Mouse (Mus musculus) right cerebral cortex, postnatal 36 days (tissue): ENCODE measurements around the gene Sytl2.

Experiments used
- DNase-seq, 2 experiments: peaks; one replicate each; pipeline ENCODE4 v3.0.0; 2022; ENCODE audit warnings: low spot score in 2 of 2, mixed read lengths in 1 of 2

Gene Sytl2

DNA sequence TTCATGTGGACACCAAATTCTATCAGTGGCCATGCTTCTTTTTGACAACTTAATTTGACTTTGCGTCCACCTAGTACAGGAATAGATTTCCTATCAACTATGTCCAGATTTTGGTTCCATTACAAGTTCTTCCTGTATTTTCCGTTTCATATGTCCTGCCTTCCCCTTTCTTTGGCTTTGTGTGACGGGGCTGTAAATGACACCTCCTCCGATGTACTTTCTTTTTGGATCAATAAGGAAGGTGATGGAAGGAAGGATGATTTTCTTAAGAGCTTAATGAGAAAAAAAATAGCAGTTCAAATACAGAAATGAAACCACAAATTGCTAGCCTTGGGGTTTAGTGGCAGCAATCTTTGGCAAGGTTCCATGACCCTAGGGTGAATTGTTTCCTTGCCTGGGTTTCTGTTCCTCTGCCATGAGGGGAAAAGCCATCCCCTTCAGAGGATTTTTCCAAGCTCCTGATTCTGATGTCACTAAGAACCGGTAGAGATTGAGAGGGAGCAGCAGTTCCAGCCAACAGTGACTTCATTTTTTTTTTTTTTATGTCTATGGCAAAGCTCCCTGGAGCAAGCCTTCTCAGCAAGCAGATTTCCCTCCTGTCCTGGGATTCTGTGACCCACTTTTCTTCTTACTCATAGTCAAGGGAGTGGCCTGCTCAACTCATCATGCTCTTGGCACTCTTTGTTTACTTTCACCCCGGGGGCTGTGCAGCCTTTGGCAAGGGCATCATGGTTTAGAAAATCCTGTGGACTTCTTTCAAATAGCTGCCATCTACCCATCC, 68.2 kb downstream of the Sytl2 start:
- DNase-seq: no peak

DNA sequence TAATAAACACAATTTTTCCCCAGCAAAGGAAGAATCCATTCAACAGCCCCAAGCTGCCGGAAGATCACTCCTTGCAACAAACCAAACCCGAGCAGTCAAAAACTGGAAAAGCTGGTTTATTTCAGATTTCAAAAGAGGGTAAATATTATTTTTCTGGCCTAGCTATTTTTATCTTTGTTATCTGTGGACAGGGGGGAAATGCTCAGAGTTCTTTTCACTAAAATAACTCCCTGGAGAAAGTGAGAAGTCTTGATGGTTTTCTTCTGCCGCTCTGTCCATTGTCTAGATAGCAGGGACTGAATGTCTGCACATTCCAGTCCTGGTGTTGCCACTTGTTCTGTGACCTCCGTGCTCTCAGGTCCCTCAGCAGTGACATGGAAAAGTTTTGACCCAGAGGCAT, 70.8 kb downstream of the Sytl2 start:
- DNase-seq: no peak

DNA sequence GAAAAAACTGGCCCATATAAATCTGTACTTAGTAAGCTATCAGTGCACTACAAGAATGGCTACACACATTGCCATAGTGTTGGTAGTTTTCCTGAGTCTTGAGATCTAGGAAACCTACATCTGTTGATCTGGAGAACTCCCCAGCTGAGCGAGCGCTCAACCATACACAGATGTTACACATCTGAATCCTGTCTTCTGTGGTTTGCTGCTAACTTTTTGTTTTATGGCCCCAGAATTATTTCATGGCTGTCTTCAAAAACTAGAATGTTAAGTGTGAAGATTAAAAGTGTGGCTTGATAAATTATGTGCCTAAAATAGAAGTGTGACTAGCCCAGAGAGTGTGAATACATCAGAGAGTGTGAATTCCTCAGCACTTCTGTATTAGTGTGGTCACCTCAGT, 82.4 kb downstream of the Sytl2 start:
- DNase-seq: no peak

DNA sequence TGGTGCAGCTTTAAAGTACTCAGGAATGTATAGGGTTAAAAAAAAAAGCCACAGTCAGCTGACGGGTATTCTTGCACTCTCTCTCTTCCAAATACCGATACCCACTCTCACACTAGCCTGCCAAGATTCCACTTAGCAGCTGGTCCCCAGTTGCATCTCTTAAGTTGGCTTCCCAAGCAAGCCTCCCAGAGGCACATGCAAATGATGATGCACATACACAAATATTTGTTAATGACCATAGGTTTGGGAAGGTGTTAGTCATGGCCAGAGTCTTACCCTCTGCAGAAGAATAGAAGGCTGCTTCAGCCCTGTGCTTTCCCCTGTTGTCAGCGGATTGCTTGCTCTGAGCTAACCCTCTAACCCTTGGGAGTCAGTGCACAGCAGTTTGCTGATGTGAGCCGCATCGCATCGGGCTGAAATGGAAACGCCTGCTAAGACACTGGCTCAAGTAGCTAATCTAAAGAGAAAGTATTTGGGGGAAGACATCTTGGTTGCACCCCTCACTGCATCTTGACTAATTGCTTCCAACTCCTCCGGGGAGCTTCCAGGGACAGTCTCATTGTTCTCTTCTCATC, 84.9 kb downstream of the Sytl2 start:
- DNase-seq: peak; percentile 54 to 68

DNA sequence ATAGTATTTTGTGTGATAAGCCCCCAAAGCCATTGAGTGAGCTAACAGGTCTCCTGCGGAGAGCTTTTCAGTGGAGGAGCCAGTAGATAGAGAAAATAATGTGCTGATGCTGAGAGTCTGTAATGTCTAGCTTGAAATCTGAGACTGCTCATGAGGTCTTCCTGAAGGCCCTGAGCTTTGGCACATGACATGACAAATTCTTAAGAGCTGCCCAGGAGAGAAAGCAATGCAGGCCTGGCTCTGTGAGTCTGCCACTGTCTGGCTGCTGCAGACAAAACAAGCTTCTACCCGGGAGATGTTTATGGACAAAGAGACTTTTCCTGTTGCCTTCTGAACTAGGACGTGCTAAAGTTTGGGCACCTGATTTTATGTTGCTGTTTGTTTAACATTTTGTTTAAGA, 87.7 kb downstream of the Sytl2 start:
- DNase-seq: no peak

DNA sequence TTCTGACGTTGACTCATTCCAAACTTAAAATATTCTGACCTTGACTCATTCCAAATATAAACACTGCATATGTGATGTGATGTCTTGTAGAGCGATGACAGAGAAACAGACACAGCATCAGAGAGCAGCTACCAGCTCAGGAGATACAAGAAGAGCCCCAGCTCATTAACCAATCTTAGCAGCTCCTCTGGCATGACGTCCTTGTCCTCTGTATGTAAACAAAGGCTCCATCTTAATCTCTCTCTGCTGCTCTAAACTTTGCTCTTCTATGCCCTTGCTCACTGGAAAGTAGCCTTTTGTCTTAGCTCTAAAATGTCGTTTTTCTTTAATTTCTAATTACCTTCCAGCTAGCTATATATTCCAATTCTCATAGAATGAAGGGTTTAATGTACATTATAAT, 93.0 kb downstream of the Sytl2 start:
- DNase-seq: no peak

DNA sequence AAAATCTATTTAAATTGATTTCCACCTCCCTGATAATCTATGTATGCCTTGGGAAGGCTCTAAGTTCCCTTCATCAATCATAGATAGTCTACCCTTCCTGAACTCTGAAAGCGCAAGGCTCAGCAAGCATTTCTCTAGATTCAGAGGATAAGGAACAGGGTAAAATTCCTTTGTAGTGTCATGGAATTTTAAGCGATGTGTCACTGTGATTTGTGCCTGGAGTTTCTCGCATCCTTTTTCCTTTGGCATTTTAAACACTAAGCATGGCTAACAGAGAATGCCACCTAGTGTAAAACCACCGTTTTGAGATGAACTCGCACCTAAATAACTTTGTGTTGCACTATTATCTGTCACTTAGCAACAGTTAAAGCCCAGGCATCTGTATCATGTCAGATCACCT, 93.9 kb downstream of the Sytl2 start:
- DNase-seq: no peak

DNA sequence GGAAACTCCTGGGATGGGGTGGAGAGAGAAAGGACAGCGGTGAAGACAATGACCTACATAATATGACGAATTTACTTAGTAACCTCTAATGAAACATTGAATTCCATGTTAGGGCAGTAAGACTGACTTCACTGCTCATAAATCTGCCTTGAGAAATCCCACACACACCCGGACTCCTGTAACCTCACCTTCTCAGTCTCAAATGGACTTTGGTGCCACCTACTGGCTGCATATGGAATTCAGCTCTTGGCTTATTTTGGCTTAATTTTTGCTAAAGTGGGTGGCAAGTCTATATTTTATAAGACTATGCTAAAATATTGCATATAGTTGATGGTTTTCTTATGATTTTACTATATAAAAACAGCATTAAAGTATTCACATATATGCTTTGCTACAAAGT, 107.9 kb downstream of the Sytl2 start:
- DNase-seq: no peak

DNA sequence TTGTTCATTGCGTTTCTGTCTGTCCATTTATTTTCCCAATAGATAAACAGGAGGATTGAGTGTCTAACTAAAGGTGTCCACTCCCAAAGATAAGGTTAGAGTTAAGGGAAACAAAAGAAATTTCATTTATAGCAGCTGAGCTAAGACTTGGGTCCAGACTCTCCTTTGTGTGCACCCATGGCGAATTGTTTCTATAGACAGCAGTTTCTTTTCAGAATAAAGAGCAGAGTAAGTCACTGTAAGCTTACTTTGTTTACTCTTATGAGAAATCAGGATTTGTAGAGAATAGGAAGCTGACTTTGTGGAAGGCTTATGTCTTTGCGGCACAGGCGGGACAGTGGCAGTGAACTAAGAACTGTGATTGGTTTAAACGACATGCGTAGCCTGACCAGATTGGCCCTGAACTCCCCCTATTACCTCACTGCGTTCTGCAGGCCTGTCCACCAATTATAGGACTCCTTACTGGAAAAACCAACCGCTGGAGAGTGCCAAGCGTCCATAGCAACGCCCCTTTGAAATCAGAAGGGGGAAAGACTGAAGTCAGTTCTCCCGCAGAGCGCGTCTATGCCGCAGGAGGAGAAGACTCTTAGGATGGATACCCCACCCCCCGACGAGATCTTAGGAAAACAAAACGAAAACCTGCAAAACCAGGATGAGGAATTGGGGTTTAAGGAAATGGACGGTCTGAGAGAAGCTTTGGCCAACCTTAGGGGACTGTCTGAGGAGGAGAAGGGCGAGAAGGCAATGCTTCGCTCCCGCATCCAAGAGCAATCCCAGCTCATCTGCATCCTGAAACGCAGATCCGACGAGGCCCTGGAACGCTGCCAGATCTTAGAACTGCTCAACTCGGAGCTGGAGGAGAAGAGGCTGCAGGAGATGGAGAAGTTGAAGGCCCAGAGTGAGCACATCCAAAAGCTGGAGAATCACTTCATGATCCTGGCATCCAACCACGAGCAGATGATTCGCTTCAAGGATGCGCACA, 124.3 kb downstream of the Sytl2 start, which contains the start of gene Ccdc89:
TSS of gene Ccdc89 (plus strand) at position 558 of the 982 bp plus-strand sequence.
- DNase-seq: peak; percentile 74 to 81

DNA sequence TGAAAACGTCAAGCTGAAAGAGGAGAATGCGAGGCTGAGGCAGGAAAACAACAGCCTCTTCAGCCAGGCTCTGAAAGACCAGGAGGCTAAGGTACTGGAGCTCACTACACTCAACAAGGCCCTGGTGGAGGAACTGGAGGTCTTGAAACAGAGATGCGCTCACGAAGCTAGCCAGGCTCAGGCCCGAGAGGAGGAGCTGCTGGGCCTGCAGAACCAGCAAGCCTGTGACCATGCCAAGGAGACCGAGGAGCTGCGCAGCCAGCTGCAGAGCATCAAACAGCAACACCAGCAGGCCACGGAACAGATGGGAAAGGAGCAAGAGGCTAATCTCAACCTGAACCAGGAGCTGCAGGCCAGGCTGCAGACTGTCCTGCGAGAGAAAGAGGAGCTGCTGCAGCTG, 125.0 kb downstream of the Sytl2 start:
- no peak for DNase-seq

DNA sequence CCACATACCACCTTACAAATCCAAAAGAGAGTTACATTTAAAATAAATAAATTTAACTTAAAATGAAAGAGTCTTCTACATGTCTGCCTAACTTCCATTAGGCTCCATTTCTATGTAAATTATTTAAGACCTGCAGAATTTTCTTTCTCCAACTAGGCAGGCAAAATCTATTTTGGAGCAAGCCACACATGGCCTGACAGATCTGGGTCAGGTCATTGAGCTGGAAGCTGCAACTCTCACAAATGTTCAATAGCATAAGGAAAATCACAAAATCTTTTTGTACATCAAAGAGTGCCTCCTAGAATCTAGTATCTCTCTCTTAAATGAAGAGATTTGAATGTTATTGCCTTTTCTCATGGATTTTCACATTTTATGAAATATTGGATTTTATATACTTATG, 130.2 kb downstream of the Sytl2 start:
- no peak for DNase-seq

DNA sequence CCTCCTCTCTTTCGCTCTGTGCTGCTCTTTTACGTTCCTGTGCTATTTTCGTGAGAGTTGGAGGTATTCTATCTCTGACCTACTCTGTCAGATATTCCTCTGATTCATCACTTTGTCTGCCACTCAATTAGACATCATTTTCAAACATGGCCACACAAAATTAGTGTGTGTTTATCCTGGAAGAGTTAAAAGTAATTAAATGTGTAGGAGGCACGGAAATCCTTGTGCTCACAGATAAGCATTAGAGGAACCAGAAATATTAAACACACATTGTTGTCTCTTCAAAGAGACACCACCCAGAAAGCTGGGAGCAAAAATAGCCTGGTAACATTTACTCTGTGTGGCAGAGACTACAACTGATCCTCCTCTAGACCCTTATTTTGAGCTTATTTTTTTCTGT, 138.0 kb downstream of the Sytl2 start:
- no peak for DNase-seq

DNA sequence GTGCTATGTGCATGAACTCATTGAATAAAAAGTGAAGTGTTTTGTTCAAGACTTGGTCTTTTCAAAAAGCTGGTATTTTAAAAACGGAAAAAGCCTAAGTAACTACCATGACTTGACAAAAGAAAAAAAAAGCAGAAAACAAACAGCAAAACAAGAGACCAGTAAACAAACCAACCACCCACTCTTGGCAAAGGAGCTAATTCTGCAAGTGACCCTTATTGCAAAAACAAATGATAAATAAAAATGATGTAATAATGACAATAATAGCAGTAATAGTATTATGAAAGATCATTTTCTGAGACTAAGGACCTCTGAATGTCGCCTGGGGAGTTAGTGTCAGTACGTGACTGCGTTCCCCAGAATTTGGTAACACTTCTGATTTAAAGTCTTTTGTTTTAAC, 140.0 kb downstream of the Sytl2 start:
- DNase-seq: no peak

DNA sequence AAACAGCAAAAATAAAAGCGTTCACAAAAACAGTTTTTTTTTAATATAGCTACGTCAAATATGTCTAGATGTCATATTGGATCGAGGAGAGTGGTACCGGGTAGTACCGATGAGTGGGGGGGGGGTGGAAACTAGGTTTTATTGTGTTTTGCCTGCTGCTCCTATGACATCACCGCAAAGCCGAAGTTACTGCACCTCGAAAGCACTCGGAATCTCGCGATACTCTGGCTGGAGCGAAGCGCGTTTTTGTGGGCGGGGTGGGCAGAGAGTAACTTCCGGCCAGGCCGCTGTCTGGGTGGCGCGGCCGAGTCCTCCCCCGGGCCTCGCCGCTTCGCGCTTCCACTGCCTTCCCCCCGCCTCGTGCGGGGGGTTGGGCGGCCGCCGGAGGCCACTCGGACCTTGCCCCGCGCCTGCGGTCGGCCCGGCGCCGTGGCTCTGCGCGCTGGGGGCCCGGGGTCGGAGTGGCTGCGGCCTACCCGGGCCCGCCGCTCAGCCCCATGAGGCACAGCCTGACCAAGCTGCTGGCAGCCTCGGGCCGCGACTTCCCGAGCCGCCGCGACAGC, 140.5 kb downstream of the Sytl2 start, which contains the start of gene Crebzf:
TSS of gene Crebzf (plus strand) at position 212 of the 563 bp plus-strand sequence.
- peak; percentile 93 to 95 for DNase-seq

DNA sequence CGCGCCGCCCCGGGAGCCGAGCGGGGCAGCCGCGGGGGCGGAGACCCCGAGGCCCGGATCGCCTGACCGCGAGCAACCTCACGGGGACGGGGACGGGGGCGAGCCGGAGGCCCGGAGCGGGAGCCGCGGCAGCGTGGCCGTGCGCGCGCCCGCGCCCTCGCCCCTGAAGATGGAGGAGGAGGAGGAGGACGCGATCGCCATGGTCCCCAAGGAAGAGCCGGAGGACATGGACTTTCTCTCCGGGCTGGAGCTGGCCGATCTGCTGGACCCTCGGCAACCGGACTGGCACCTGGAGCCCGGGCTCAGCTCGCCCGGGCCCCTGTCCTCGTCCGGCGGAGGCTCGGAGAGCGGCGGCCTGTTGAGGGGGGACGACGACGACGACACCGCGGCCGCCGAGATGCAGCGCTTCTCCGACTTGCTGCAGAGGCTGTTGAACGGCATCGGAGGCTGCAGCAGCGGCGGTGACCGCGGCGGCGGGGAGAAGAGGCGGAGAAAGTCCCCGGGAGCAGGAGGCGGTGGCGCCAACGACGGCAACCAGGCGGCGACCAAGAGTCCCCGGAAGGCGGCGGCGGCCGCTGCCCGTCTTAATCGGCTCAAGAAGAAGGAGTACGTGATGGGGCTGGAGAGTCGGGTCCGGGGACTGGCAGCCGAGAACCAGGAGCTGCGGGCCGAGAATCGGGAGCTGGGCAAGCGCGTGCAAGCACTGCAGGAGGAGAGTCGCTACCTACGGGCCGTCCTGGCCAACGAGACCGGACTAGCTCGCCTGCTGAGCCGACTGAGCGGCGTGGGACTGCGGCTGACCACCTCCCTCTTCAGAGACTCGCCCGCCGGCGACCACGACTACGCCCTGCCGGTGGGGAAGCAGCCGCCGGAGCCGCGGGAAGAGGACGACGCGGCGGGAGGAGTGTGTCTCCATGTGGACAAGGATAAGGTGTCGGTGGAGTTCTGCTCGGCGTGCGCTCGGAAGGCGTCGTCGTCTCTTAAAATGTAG, 141.3 kb downstream of the Sytl2 start:
- DNase-seq: peak; percentile 42 to 53

DNA sequence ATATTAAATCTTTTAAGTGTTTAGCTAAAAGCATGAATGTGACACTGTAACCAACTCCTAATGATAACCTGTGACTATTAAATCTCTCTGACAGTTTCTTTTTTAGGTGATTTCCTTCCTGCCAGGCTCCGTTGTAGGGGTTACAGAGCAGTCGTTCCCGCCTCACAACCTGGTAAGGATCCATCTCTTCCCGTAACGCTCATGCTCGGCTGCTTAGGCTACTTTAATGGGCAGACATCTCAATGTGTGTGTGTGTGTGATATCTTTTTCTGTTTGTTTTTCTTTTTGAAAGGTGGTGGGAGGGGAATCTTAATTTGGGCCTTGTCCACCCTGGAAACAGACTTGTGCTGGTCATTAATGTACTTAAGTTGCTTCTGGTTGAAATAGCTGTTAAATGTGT, 142.2 kb downstream of the Sytl2 start:
- DNase-seq: no peak

DNA sequence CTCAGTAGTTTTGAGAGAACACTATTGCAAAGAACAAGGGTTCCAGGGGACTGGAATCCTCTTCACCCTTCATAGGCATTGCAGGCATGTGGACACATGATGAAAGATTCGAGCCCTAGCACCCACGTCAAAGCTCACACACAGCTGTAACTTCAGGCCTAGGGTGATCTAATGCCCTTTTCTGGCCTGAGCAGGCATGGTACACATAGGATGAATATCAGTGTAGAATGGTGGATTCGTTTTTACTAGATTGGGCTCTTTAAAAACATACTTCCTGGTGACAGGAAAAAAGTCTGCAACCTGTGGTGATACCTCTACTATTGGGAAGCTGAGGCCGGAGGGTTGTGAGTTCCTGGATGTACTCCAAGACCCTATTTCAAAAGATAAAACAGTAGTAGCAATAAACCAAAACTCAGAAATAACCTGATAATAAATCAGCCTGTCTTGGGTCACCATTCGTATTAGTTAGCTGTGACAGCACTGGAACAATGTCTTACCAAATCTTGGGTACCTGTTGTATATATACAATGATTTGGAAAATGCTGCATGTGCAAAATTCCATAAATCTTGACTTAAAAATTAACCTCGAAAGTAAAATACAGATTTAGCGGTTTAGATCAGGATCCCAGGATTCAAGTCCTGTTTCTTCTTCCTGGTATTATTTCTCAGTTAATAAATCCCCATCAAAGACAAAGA, 154.2 kb downstream of the Sytl2 start:
- no peak for DNase-seq

DNA sequence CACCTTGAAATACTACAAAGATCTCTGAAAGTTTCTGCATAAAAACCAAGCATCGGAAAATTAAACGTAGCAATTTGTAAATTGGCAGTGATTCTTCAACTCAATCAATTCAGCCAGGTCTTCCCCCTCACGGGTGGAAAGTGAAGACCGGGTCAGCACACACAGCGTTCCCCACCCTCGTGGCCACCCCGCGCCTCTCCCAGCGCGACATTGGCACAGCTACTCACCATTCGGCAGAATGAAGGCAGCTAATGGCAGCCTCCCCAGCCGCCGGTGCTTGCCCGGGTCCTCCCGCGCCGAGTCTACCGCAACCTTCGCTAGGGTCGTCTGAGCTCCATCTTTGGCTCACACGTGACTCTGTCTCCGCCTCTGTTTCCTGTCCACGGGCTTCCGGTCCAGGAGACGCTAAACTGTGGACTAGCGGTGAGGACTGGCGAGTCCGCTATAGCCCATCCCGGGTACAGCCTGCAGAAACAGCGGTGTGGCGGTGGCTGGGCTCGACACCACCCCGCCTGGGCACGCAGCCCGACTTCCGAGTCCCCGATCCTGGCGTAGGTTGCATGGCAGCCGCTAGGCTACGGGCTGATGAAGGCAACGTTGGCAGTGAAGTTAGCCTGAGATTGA, 154.9 kb downstream of the Sytl2 start, which contains the start of gene Tmem126a:
TSS of gene Tmem126a (minus strand) at position 385 of the 624 bp plus-strand sequence.
- DNase-seq: peak; percentile 78 to 83

DNA sequence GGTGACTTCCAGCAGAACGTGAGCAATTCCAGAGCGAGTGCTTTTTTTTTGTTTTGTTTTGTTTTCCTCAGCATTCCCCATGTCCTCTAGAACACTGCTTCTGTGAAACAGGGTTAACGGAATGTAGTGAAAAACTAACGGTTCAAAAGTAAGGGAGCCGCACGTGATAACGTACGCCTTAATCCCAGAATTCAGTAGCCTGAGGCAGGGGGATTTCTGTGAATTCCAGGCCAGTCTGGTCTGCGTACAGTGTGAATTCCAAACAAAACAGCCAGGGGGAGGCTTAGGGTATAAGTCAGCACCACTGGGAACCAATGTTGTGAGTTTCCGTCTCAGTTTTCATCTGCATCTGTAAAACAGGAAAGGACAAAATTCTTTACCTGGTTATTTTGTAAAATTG, 155.5 kb downstream of the Sytl2 start:
- DNase-seq: no peak
